Mouse (Mus musculus): ENCODE data around the gene Smim8.

GRCm38 (mm10) chr4:34785646-34786045 lies 7.4 kb upstream of the Smim8 start:
- TF ChIP-seq CTCF (IDR thresholded peaks at IDR 0.05; ENCODE audit: low read depth) (no peak), EP300 (optimal IDR thresholded peaks at IDR 0.05) (no peak)

Data from stomach, postnatal 0 days (tissue).